Mouse (Mus musculus): Measurements from ENCODE around the gene Ltb4r2.

- TF ChIP-seq POLR2A (IDR thresholded peaks at IDR 0.05; ENCODE audit: low read depth, low read length) (no peak), CTCF (IDR thresholded peaks at IDR 0.05; ENCODE audit: borderline replicate concordance, insufficient read depth, low read length) (no peak)
Observed at GRCm38 (mm10) chr14:55716884-55717283, 44.3 kb upstream of the Ltb4r2 start.

All from embryonic fibroblast, embryonic 13.5 days (primary cell).